Mouse (Mus musculus) myocyte (in vitro differentiated cells): ENCODE data around the gene Fbxw8.

Experiments
- CEBPB ChIP-seq: IDR thresholded peaks from 2 replicates; pipeline ENCODE4 v1.6.1; 2011; ENCODE audit warnings: mild to moderate bottlenecking, moderate library complexity; ENCODE audit not compliant: poor library complexity, insufficient read depth, severe bottlenecking
- E2F4 ChIP-seq: IDR thresholded peaks from one replicate; pipeline ENCODE4 v1.6.1; 2011; ENCODE audit warnings: mild to moderate bottlenecking, control low read depth, moderate library complexity; ENCODE audit not compliant: insufficient read depth
- MAX ChIP-seq: IDR thresholded peaks from one replicate; pipeline ENCODE4 v1.6.1; 2011; ENCODE audit warnings: low read depth, mild to moderate bottlenecking, control low read depth
- MYOD1 ChIP-seq, 3 experiments: IDR thresholded peaks; one replicate each; pipeline ENCODE4 v1.6.1; 2011; ENCODE audit warnings: control low read depth in 2 of 3, low read depth in 2 of 3, mild to moderate bottlenecking in 2 of 3, moderate library complexity in 1 of 3; ENCODE audit not compliant: insufficient read length in 2 of 3, control insufficient read depth in 1 of 3
- MYOG ChIP-seq, 3 experiments: IDR thresholded peaks; one replicate each; pipeline ENCODE4 v1.6.1; 2011; ENCODE audit warnings: control low read depth in 2 of 3, low read depth in 2 of 3, mild to moderate bottlenecking in 2 of 3; ENCODE audit not compliant: insufficient read length in 2 of 3, control insufficient read depth in 1 of 3, insufficient read depth in 1 of 3
- POLR2A ChIP-seq: IDR thresholded peaks from one replicate; pipeline ENCODE4 v1.6.1; 2011; ENCODE audit warnings: low read depth, mild to moderate bottlenecking, control low read depth, moderate library complexity; ENCODE audit not compliant: insufficient read length
- POLR2AphosphoS2 ChIP-seq: IDR thresholded peaks from one replicate; pipeline ENCODE4 v1.6.1; 2011; ENCODE audit warnings: low read depth, control low read depth; ENCODE audit not compliant: insufficient read length
- SRF ChIP-seq: IDR thresholded peaks from one replicate; pipeline ENCODE4 v1.6.1; 2011; ENCODE audit warnings: low read depth; ENCODE audit not compliant: control insufficient read depth, insufficient read length
- TCF12 ChIP-seq: IDR thresholded peaks from one replicate; pipeline ENCODE4 v1.6.1; 2011; ENCODE audit warnings: mild to moderate bottlenecking, control low read depth; ENCODE audit not compliant: poor library complexity, insufficient read depth, severe bottlenecking
- USF1 ChIP-seq: IDR thresholded peaks from one replicate; pipeline ENCODE4 v1.6.1; 2011; ENCODE audit warnings: low read depth, mild to moderate bottlenecking, control low read depth, moderate library complexity

GRCm38 (mm10) chr5:118118922-118119321, 36.3 kb downstream of the Fbxw8 start:
- TF ChIP-seq POLR2AphosphoS2 (no peak), MYOG (IDR thresholded peaks at IDR 0.05; ENCODE audit: control insufficient read depth in 1 of 3, insufficient read depth in 1 of 3, insufficient read length in 2 of 3, low read depth in 2 of 3) (no peak), POLR2A (no peak), E2F4 (no peak), SRF (no peak), MAX (no peak), MYOD1 (IDR thresholded peaks at IDR 0.05; ENCODE audit: control insufficient read depth in 1 of 3, insufficient read length in 2 of 3, low read depth in 2 of 3) (no peak), TCF12 (no peak), CEBPB (no peak), USF1 (no peak)
